8 mouse cellular contexts compared by ENCODE assay signal in genomic region chr4:43046607-43047006, GRCm38 (mm10). TPM values are rescaled to one million over a fixed set of nuclear protein-coding genes. Genes with fewer than 3 reads are reported as not detected.
DNase-seq lines count a peak whose midpoint lies in the region; ATAC-seq and TF ChIP-seq lines count a peak whose summit lies in the region.

No protein-coding gene starts in this region.

- no peaks in the 10 kb centered on the region for H3K9me3 ChIP-seq in lung, embryonic 14.5 days (ENCODE audit: low read depth, low read length)
- H3K9me3 ChIP-seq in hindbrain, postnatal 0 days (ENCODE audit: low read length): no peaks in the 10 kb centered on the region
- H3K9me3 ChIP-seq in neural tube, embryonic 12.5 days: no peaks in the 10 kb centered on the region

- no peak overlapping the region for H3K9ac ChIP-seq in lung, embryonic 14.5 days
- H3K9ac ChIP-seq in hindbrain, postnatal 0 days (replicated peaks; ENCODE audit: low read length): no peak overlapping the region
- H3K9ac ChIP-seq in neural tube, embryonic 12.5 days: no peak overlapping the region

- TF ChIP-seq CTCF in lung, embryonic 14.5 days (IDR thresholded peaks at IDR 0.05; ENCODE audit: low read depth): no peak
- TF ChIP-seq CTCF in hindbrain, postnatal 0 days (IDR thresholded peaks at IDR 0.05; ENCODE audit: low read depth): no peak
- TF ChIP-seq CTCF in cerebellum, adult 2 months (IDR thresholded peaks at IDR 0.05; ENCODE audit: borderline replicate concordance, insufficient read depth, low read depth, low read length): no peak

- no peak for TF ChIP-seq POLR2A in cerebellum, adult 2 months (IDR thresholded peaks at IDR 0.05; ENCODE audit: borderline replicate concordance, insufficient read depth, low read length)

- H3K36me3 ChIP-seq in lung, embryonic 14.5 days (ENCODE audit: insufficient read depth): no peaks in the 10 kb centered on the region
- H3K36me3 ChIP-seq in hindbrain, postnatal 0 days (ENCODE audit: insufficient read depth, low read length): no peaks in the 10 kb centered on the region
- H3K36me3 ChIP-seq in neural tube, embryonic 12.5 days: no peaks in the 10 kb centered on the region

- H3K27ac ChIP-seq in lung, embryonic 14.5 days (ENCODE audit: low read depth): no peak overlapping the region
- H3K27ac ChIP-seq in hindbrain, postnatal 0 days: no peak overlapping the region
- H3K27ac ChIP-seq in neural tube, embryonic 12.5 days: no peak overlapping the region
- H3K27ac ChIP-seq in cerebellum, adult 2 months (ENCODE audit: insufficient read depth, low read length): no peak overlapping the region

- peak; percentile 14 for DNase-seq in cerebellum, adult 9-11 months
- DNase-seq in cerebellum, adult 9-10 months: no peak
- DNase-seq in lung, embryonic 14.5 days: no peak
- DNase-seq in lung, postnatal 36 days: no peak
- no peak for DNase-seq in hindbrain, postnatal 0 days (ENCODE audit: low spot score)
- no peak for DNase-seq in layer of hippocampus, postnatal 36 days
- DNase-seq in cerebellum, adult 2 months: no peak

- no peaks in the 10 kb centered on the region for H3K27me3 ChIP-seq in lung, embryonic 14.5 days (ENCODE audit: insufficient read depth, low read length)
- no peaks in the 10 kb centered on the region for H3K27me3 ChIP-seq in hindbrain, postnatal 0 days (ENCODE audit: insufficient read depth, low read length)
- no peaks in the 10 kb centered on the region for H3K27me3 ChIP-seq in neural tube, embryonic 12.5 days (replicated peaks)
- no peaks in the 10 kb centered on the region for H3K27me3 ChIP-seq in cerebellum, adult 2 months (ENCODE audit: control insufficient read depth, insufficient read depth, low read length)

- peaks cover 6% of the 10 kb centered on the region; the same call in 1 of the 2 replicates for H3K4me1 ChIP-seq in lung, embryonic 14.5 days (ENCODE audit: insufficient read depth)
- peaks cover 4% of the 10 kb centered on the region for H3K4me1 ChIP-seq in hindbrain, postnatal 0 days (ENCODE audit: insufficient read depth, low read length)
- peaks cover 26% of the 10 kb centered on the region for H3K4me1 ChIP-seq in neural tube, embryonic 12.5 days
- peaks cover 2% of the 10 kb centered on the region; the same call in 1 of the 2 replicates for H3K4me1 ChIP-seq in cerebellum, adult 2 months (ENCODE audit: control insufficient read depth, insufficient read depth, low read length)

- ATAC-seq in lung, embryonic 14.5 days (ENCODE audit: insufficient read depth): no peak
- no peak for ATAC-seq in hindbrain, postnatal 0 days
- no peak for ATAC-seq in neural tube, embryonic 12.5 days (ENCODE audit: low FRiP score, low read depth)

- H3K4me2 ChIP-seq in lung, embryonic 14.5 days: peak overlapping the region; percentile 76; the same call in 1 of the 2 replicates
- peak overlapping the region; percentile 70; the same call in 1 of the 2 replicates for H3K4me2 ChIP-seq in hindbrain, postnatal 0 days (ENCODE audit: low read depth, low read length)
- peak overlapping the region; percentile 84 for H3K4me2 ChIP-seq in neural tube, embryonic 12.5 days (replicated peaks)

- WGBS in lung, embryonic 14.5 days: 48% methylated on average over 5 of the region's 5 CpGs
- WGBS in hindbrain, postnatal 0 days: 59% methylated on average over 5 of the region's 5 CpGs
- WGBS in neural tube, embryonic 12.5 days: 62% methylated on average over 5 of the region's 5 CpGs
- 47% methylated on average over 5 of the region's 5 CpGs for WGBS in cerebellum, adult 2 months

- no peak overlapping the region for H3K4me3 ChIP-seq in lung, embryonic 14.5 days (ENCODE audit: low read depth, low read length)
- no peak overlapping the region for H3K4me3 ChIP-seq in hindbrain, postnatal 0 days (ENCODE audit: low read length)
- H3K4me3 ChIP-seq in neural tube, embryonic 12.5 days: no peak overlapping the region
- H3K4me3 ChIP-seq in cerebellum, adult 2 months (replicated peaks; ENCODE audit: insufficient read depth, low read depth, low read length): no peak overlapping the region

RNA-seq across cellular contexts. Expression of gene Fam214b, which starts 0.6 kb away (rescaled TPM):
- polyA plus RNA-seq in lung, embryonic 14.5 days (2014; fragmentation: Nextera tagmentation; extraction: Ambion mirVana): 7.1 and 7.8 TPM in 2 replicates
- 36.0 and 54.9 TPM in 2 replicates for total RNA-seq in hindbrain, postnatal 0 days (2014; rRNA removed)
- 25.0 TPM in 2 replicates for polyA plus RNA-seq in hindbrain, postnatal 0 days (2015; fragmentation: Nextera tagmentation; extraction: Ambion mirVana)
- polyA plus RNA-seq in neural tube, embryonic 12.5 days (2016; fragmentation: Nextera tagmentation; extraction: Ambion mirVana): 33.8 and 36.2 TPM in 2 replicates
- 10 to 100 TPM; 39.2 to 39.8 TPM for total RNA-seq in layer of hippocampus, postnatal 36 days (2021)
- 29.9 and 32.5 TPM in 2 replicates for polyA plus RNA-seq in cerebellum, adult 2 months (2012; rRNA removed)

RNA-seq across cellular contexts. Expression of gene Unc13b, which starts 12.1 kb away (rescaled TPM):
- polyA plus RNA-seq in lung, embryonic 14.5 days (2014; fragmentation: Nextera tagmentation; extraction: Ambion mirVana): 7.6 and 8.2 TPM in 2 replicates
- 40.4 and 41.8 TPM in 2 replicates for total RNA-seq in hindbrain, postnatal 0 days (2014; rRNA removed)
- polyA plus RNA-seq in hindbrain, postnatal 0 days (2015; fragmentation: Nextera tagmentation; extraction: Ambion mirVana): 6.6 TPM in 2 replicates
- 19.1 and 22.4 TPM in 2 replicates for polyA plus RNA-seq in neural tube, embryonic 12.5 days (2016; fragmentation: Nextera tagmentation; extraction: Ambion mirVana)
- 10 to 100 TPM; 39.1 to 42.1 TPM for total RNA-seq in layer of hippocampus, postnatal 36 days (2021)
- polyA plus RNA-seq in cerebellum, adult 2 months (2012; rRNA removed): 12.8 and 14.5 TPM in 2 replicates

RNA-seq across cellular contexts. Expression of gene Stoml2, which starts 15.1 kb away (rescaled TPM):
- polyA plus RNA-seq in lung, embryonic 14.5 days (2014; fragmentation: Nextera tagmentation; extraction: Ambion mirVana): 331 and 340 TPM in 2 replicates
- total RNA-seq in hindbrain, postnatal 0 days (2014; rRNA removed): 86.2 and 118 TPM in 2 replicates
- 256 and 272 TPM in 2 replicates for polyA plus RNA-seq in hindbrain, postnatal 0 days (2015; fragmentation: Nextera tagmentation; extraction: Ambion mirVana)
- 251 and 257 TPM in 2 replicates for polyA plus RNA-seq in neural tube, embryonic 12.5 days (2016; fragmentation: Nextera tagmentation; extraction: Ambion mirVana)
- total RNA-seq in layer of hippocampus, postnatal 36 days (2021): 100 to 1,000 TPM in 1 of 2 experiments, 10 to 100 TPM in 1; 93.4 to 102 TPM
- polyA plus RNA-seq in cerebellum, adult 2 months (2012; rRNA removed): 138 and 142 TPM in 2 replicates

RNA-seq across cellular contexts. Expression of gene Pigo, which starts 21.0 kb away (rescaled TPM):
- polyA plus RNA-seq in lung, embryonic 14.5 days (2014; fragmentation: Nextera tagmentation; extraction: Ambion mirVana): 19.2 and 21.4 TPM in 2 replicates
- total RNA-seq in hindbrain, postnatal 0 days (2014; rRNA removed): 27.7 and 33.4 TPM in 2 replicates
- polyA plus RNA-seq in hindbrain, postnatal 0 days (2015; fragmentation: Nextera tagmentation; extraction: Ambion mirVana): 20.8 and 22.1 TPM in 2 replicates
- 24.5 and 25.2 TPM in 2 replicates for polyA plus RNA-seq in neural tube, embryonic 12.5 days (2016; fragmentation: Nextera tagmentation; extraction: Ambion mirVana)
- total RNA-seq in layer of hippocampus, postnatal 36 days (2021): 10 to 100 TPM; 24.9 to 27.0 TPM
- polyA plus RNA-seq in cerebellum, adult 2 months (2012; rRNA removed): 35.8 and 35.9 TPM in 2 replicates

RNA-seq across cellular contexts. Expression of gene Fancg, which starts 36.3 kb away (rescaled TPM):
- 19.4 and 20.8 TPM in 2 replicates for polyA plus RNA-seq in lung, embryonic 14.5 days (2014; fragmentation: Nextera tagmentation; extraction: Ambion mirVana)
- 10.5 and 13.1 TPM in 2 replicates for total RNA-seq in hindbrain, postnatal 0 days (2014; rRNA removed)
- 14.2 and 14.5 TPM in 2 replicates for polyA plus RNA-seq in hindbrain, postnatal 0 days (2015; fragmentation: Nextera tagmentation; extraction: Ambion mirVana)
- polyA plus RNA-seq in neural tube, embryonic 12.5 days (2016; fragmentation: Nextera tagmentation; extraction: Ambion mirVana): 17.4 and 20.9 TPM in 2 replicates
- 1 to 10 TPM; 8.3 to 8.9 TPM for total RNA-seq in layer of hippocampus, postnatal 36 days (2021)
- 36.2 and 36.7 TPM in 2 replicates for polyA plus RNA-seq in cerebellum, adult 2 months (2012; rRNA removed)
